Mouse (Mus musculus) adrenal gland, postnatal 14 days (tissue): ENCODE results near the gene Bglap. TPM values are rescaled to one million over a fixed set of nuclear protein-coding genes. Genes with fewer than 3 reads are reported as not detected.

Experiments used
- DNase-seq: peaks from one replicate; pipeline ENCODE4 v3.0.0; 2021; ENCODE audit warnings: mixed read lengths
- total RNA-seq: library from RNA; stranded (reverse); gene quantifications from 2 replicates; pipeline ENCODE4 v1.2.3, GENCODE M21; 2021

Bglap gene
- total RNA-seq, 1 experiment from 2014 or later = 2.1 TPM

DNA sequence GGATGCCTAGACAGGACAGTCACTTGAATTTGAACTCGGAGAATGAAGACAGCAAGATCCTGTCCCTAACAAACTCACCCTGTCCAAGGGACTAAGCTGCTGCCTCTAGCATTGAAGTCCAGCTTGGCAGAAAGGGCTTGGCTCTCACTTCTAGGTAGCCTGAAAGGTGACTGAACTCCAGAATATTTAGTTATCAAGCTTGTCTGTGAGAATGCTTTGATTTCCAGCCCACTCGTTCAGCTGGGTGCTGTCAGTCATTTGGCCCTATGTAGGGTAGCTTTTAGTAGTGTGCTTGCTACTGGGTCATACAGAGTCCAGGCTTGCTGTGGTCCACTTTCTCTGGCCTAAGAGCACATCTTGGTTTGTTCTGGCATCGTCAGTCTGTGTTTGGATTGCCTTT, 45.3 kb downstream of the Bglap start:
- DNase-seq = no peak

DNA sequence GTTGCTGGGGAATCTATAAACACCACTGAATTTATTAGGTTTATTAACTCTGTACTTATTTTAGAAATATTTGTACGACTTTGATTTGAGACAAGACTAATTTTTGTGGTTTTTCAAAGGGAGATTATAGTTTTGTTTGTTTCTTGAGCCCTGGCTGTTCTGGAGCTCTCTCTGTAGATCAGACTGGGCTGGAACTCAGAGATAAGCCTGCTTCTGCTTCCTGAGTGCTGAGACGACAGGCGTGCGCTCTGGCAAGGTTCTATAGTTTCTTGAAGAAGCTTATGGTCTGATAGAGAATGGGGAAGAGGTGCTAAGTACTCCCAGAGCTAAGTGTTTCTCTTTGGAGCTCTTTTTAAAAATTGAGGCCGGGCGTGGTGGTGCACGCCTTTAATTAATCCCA, 45.9 kb downstream of the Bglap start:
- no peak for DNase-seq

DNA sequence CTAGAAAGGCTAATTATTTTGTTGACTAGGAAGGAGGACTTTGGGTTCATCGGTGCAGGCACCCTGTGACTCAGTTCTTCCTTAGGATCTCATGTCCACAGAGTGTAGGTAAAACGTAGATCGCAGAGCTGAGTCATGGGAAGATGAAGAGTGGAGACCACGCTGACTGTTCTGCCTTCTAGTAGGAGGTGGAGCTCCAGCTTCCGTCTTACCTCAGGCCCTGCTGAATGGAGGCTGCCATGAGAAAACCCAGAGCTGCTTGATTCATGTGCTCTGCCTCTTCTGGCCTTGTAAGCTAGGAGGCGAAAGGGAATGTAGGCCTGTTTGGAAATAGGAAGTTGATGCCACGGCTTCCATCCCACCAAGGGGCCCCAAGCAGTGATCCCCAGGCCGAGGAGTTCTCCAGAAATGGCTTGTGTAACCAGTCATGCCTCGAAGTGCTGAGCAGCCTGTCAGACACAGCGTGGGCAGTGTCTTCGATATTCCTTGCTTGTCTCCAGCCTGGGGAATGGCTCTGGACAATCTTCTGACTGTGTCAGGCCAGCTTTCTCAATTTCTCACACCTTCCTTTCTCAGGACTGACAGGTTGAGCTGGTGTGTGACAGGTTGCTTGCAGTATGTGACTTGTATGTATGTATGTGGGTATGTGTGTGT, 46.8 kb downstream of the Bglap start:
- DNase-seq = no peak

DNA sequence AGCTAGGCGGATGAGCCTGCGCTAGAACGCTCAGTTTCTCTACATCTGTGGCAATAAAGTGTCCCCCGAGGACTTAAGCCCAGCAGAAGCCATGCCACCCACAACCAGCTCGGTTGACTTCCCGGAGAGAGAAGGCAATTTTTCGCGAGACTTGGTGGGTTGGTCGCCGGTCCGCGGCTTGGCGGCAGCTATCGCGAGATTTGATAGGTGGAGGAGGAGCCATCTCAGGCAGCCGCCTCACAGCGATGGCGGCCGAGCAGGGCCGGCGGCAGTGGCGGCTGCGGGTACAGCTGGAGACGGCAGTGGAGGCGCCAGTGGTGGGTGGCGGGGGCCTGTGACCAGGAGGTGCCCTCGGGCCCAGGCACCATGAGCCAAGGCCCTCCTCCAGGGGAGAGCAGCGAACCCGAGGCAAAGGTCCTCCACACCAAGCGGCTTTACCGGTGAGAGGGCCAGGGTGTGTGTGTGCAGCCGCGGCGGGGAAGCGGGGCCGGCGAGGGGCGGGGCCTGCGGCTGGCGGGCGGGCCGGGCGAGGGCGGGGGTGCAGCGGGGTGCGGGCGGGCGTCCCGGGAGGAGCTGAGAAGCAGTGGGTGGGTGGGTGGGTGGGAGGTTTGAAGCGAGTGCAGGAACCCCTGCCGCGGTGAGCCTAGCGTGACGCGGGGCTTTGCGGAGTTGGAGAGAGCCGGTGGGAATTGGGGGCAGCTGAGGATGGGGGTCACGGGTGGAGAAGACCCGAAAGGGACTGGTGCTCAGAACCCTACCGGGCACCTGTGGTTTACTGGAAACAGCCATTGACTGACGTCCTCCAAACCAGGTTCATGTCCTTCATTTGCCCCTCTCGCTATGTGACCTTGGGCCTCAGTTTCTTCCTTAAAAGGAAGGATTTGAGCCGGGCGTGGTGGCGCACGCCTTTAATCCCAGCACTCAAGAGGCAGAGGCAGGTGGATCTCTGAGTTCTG, 47.9 kb downstream of the Bglap start, which contains the start of the genes Tmem79 and Smg5:
Tmem79 (minus strand) TSS at position 91 of the 956 bp plus-strand sequence.
Smg5 (plus strand) TSS at position 203 of the 956 bp plus-strand sequence.
- DNase-seq = peak; percentile 98

DNA sequence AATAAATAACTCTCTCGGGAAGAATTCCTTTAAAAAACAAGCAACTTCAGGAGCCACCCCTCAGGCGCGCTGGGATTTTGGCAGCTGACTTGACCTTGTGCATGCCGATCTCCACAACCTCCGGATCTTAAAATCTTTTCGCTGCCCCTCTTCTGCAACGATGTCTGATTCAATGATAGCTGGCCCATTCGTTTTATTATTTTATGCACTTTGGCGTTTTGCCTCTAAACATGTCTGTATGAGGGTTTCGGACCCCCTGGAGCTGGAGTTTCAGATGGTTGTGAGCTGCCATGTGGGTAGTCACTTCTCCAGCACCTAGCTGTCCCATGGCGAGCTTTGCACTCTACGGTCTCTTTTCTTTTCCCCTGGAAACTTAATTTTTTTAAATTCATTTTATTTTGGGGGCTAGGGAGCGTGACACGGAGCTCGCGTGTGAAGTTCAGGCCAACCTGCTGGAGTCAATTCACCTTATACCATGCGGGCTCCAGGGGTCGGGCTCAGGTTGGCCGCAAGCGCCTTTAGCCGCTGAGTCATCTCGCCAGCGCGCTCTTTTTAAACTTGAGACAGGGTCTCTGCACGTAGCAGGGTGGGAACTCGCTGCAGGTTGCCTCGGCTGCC, 48.7 kb downstream of the Bglap start:
- peak; percentile 70 for DNase-seq

DNA sequence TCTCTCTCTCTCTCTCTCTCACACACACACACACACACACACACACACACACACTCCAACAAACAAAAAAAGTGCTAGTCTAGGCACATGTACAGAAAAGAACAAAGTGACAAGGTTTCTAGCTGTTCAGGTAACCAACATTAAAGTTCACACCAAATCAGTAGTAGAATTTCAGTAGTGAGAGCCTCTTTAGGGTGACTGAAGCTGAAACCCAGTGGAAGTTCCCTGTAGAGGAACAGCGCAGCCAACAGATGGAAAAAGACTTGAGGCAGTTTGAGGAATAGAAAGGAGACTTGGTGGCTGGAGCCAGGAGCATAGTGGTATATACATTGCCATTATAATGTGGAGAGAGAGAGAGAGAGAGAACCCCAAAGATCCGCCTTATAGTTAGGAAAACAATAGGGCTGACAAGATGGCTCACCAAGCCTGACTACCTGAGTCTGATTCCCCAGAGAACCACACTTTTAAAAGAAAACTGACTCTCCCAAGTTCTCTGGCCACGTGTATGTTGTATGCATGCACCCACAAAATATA, 49.3 kb downstream of the Bglap start:
- DNase-seq = no peak

DNA sequence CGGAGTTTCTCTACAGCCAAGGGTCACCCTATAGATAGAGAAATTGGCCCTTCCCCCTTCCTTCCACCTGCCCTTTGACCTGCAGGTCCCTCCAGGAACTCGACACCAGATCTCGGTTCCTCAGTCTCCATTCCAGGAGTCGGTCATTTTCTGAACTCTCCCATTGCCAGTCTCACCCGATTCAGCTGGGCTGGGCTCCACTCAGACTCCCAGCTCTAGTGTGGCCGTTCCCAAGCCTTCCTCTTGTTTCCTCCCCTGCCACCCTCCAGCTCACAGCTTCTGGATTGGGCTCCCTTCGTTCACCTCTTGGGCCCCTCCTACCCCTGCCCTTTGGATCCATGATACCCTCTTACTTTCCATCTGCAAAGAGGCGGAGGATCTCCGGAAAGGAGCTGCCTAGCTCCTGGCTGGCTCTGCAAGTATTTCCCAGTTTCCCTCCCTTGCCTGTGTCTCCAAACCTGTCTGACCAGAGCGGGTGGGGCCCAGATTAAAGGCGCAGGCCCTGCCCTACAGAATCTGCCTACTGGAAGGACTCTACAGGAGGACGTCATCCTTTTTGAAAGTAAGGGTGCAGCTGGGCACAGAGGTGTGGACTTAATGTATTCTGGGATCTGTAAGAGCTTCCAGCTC, 50.1 kb downstream of the Bglap start:
- no peak for DNase-seq

Other genes starting within 250 kb of the Bglap start
- 92.9 and 98.4 TPM in 2 replicates for gene Mef2d, start 242.1 kb downstream of the Bglap start, total RNA-seq
- gene Rhbg, start 129.8 kb downstream of the Bglap start, total RNA-seq = 0.86 and 2.1 TPM in 2 replicates
- gene Gm38392, start 97.3 kb downstream of the Bglap start, total RNA-seq = 0.96 and 1.5 TPM in 2 replicates
- gene Tsacc, start 87.5 kb downstream of the Bglap start, total RNA-seq = 8.3 and 9.7 TPM in 2 replicates
- 255 and 265 TPM in 2 replicates for gene Cct3, start 87.3 kb downstream of the Bglap start, total RNA-seq
- 139 and 159 TPM in 2 replicates for gene Glmp, start 59.4 kb downstream of the Bglap start, total RNA-seq
- 15.9 and 22.2 TPM in 2 replicates for gene Tmem79, start 48.3 kb downstream of the Bglap start, total RNA-seq
- gene Smg5, start 48.2 kb downstream of the Bglap start, total RNA-seq = 44.5 and 55.1 TPM in 2 replicates
- gene Paqr6, start 19.9 kb downstream of the Bglap start, total RNA-seq = 3.0 TPM in 2 replicates
- gene Bglap3, start 11.7 kb downstream of the Bglap start, total RNA-seq = 0.67 and 0.94 TPM in 2 replicates
- not detected in 2 replicates for gene Bglap2, start 5.8 kb downstream of the Bglap start, total RNA-seq
- 57.0 and 58.2 TPM in 2 replicates for gene Pmf1, start 25.9 kb upstream of the Bglap start, total RNA-seq
- 46.7 and 51.7 TPM in 2 replicates for gene Slc25a44, start 40.7 kb upstream of the Bglap start, total RNA-seq
- gene Sema4a, start 76.7 kb upstream of the Bglap start, total RNA-seq = 11.0 and 11.5 TPM in 2 replicates
- gene Lmna, start 125.5 kb upstream of the Bglap start, total RNA-seq = 97.6 and 99.3 TPM in 2 replicates
- 4.2 and 4.4 TPM in 2 replicates for gene Mex3a, start 147.9 kb upstream of the Bglap start, total RNA-seq
- gene Rab25, start 163.8 kb upstream of the Bglap start, total RNA-seq = not detected in 2 replicates
- 133 and 138 TPM in 2 replicates for gene Lamtor2, start 168.6 kb upstream of the Bglap start, total RNA-seq
- gene Ubqln4, start 169.3 kb upstream of the Bglap start, total RNA-seq = 70.3 and 75.3 TPM in 2 replicates
- gene Ssr2, start 191.4 kb upstream of the Bglap start, total RNA-seq = 222 and 252 TPM in 2 replicates
- gene Arhgef2, start 221.5 kb upstream of the Bglap start, total RNA-seq = 36.9 and 67.6 TPM in 2 replicates